Mouse (Mus musculus) layer of hippocampus, adult 2 months (tissue): ENCODE results near the gene Ifi211. TPM values are rescaled to one million over a fixed set of nuclear protein-coding genes. Genes with fewer than 3 reads are reported as not detected.
A peak's percentile ranks its signal among the peaks of the same experiment; 100 is the strongest.
"Not testable (repeated sequence)": the region's sequence is repeated elsewhere in the genome, so short reads cannot be mapped to it uniquely, and the experiment has no call there.

Experiments
- DNase-seq, 2 experiments: peaks; one replicate each; pipeline ENCODE4 v3.0.0; 2022; ENCODE audit warnings: low spot score in 2 of 2
- H3K27ac ChIP-seq: fragments of 200-600 bp; 2 replicates; pipeline ENCODE4 v1.8.1; 2022
- H3K4me3 ChIP-seq: fragments of 200-600 bp; 2 replicates; pipeline ENCODE4 v1.8.1; 2022; ENCODE audit warnings: mild to moderate bottlenecking
- CTCF ChIP-seq: fragments of 200-600 bp; conservative IDR thresholded peaks from 2 replicates; pipeline ENCODE4 v1.8.1; 2022; ENCODE audit warnings: antibody characterized with exemption, mild to moderate bottlenecking, moderate library complexity
- total RNA-seq, 2 experiments: library from RNA; stranded (reverse); gene quantifications; 2 replicates each; pipeline ENCODE4 v1.2.3; 2021

Gene Ifi211
- total RNA-seq, 2 experiments from 2014 or later, result not detected

DNA sequence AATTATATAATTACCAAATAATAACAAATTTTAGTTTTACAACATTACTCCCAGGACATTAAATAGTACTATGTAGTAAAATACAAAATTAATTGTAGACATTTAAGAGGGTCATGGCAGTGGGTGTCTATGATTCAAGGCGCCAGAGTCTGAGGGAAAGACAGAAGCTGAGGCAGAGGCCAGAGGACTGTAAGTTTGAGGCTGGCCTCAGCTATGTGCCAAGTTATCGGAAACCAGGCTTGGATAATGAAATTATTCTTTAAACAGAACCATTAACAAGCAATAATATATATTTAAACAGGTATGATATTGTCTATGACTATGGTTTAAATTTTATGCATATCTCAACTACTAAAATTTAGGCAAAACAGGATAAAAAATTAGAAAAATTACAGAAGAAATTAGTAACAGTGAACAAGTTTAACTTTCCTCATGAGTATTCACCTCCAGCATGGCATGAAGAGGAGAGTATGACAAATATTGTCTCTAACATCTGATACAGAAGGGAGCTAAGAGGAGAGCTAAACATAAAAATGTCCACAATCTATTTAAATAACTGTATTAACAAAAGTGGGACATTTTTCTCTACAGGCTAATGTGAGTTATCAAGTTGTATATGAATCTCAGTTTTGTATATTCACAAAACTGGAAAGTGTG, 910 bp downstream of the Ifi211 start:
- TF ChIP-seq CTCF, result no peak
- H3K27ac ChIP-seq, result no peak overlapping the region
- no peak for DNase-seq
- H3K4me3 ChIP-seq, result no peak overlapping the region

DNA sequence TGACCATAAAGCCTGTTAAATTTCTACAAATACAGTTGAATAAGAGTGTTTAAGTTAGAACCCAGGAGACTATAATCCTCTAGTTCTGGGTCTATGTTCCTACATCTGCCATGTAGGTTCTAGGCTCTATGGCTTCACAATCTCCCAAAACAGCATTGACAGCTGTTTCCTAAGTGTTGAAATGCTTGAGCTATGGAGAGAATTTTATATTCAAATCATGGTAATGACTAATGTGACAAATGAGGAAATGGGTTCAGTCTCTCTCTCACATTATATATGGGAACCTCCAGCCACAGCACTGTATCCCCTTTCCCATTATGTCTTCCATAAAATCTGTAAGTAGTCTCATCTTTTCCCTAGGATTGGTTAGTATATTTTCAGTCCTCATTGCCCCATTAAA, 4.5 kb downstream of the Ifi211 start:
- not testable (repeated sequence) for H3K27ac ChIP-seq, H3K4me3 ChIP-seq, DNase-seq

DNA sequence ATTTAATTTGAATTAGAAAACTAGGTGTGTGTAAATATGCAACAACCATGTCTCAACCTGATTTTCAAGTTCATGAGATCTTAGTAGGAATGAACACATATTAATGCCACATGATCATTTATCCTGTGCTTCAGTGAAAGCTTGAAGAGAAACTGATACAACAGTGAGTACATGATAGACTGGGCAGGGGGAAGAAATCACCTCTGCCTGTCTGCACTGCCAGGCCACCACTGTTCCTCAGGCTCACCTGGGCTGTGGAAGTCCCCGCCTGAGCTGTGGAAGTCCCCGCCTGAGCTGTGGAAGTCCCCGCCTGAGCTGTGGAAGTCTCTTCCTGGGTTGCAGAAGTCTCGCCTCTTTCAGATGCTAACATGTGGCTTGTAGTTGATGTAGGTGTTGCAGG, 7.0 kb downstream of the Ifi211 start:
- H3K4me3 ChIP-seq, H3K27ac ChIP-seq, DNase-seq: not testable (repeated sequence)

DNA sequence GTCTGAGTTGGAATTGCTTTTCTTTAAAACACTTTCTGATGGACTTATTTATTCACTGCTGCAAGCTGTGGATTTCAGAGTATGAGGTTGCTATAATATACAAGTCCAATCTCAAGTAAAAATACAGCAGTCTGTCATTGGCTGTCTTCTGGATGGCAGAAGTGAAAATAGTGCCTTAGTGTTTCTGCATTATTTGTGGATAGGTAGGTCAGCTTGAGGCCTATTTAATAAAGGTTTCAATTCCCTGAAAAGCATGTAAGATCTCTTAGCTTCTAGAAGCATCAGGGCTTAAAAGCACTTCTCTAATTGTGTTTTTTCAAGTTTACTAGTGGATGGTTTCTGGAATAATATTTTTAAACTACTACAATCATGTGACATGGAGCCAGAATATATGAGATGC, 23.1 kb downstream of the Ifi211 start:
- H3K4me3 ChIP-seq, DNase-seq, H3K27ac ChIP-seq: not testable (repeated sequence)

DNA sequence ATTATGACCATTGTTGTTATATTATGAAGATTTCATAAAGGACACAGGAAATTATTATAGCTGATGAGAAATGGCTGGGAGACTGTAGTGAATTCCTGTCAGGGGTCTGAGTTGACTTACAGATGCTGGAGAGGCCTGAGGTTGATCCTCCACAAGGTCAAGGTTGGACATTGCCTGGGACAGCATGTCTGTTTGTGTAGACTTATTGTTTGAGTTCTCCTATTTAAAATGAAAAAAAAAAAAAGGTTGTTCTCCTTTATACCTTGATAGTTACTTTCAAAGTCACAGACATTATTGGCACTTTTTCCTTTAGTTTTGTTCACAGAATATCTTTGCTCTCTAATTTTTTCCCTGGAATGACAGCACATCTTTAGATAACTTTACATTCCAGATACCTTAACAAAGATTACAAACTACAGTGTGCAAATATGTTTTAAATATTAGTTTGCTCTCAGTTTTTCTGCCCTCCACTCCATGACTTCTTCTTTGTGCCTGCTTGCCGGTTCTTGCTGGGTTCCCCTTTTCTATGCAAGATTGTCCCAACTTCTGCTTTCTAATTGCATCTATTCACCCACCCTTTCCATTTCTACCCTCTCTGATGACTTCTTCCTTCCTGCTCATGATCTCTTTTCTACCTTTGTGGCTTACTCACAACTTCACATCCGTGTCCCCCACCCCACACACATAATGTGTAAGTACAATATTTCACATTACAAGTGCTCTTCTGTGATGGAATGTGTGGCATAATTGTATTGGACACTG, 25.6 kb downstream of the Ifi211 start:
- not testable (repeated sequence) for H3K4me3 ChIP-seq, H3K27ac ChIP-seq, DNase-seq

DNA sequence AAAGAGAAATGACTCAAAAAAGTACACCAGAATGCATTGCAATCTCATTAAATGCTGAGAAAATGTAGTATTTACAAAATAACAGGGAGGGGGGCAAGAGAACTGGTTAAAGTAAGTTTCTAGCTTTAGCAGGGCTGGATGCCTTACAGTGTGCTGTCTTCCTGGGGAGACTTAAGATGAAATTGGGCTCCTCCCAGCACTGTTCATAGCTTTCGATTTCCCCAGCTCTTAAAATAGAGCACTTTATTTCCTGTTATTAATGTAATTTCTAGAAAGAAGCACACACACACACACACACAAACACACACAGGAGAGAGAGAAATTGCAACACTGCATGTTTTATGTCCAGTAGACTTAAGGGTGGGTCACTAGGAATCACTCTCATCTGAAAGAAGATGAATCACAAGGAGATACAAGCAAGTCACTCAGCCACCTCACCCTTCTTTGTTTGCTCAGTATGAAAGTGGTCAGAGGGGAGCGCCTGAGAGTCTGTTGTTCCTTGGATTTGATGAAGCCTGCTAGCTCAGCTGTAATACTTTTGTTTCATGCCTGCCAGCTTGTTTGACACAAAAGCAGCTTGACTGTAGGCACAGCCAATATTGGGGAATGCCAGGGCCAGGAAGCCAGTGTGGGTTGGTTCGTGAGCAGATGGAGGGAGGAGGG, 32.7 kb downstream of the Ifi211 start:
- DNase-seq, result peak; percentile 76 to 78
- H3K27ac ChIP-seq, result peak overlapping the region; percentile 28; the same call in 1 of the 2 replicates
- not testable (repeated sequence) for H3K4me3 ChIP-seq

DNA sequence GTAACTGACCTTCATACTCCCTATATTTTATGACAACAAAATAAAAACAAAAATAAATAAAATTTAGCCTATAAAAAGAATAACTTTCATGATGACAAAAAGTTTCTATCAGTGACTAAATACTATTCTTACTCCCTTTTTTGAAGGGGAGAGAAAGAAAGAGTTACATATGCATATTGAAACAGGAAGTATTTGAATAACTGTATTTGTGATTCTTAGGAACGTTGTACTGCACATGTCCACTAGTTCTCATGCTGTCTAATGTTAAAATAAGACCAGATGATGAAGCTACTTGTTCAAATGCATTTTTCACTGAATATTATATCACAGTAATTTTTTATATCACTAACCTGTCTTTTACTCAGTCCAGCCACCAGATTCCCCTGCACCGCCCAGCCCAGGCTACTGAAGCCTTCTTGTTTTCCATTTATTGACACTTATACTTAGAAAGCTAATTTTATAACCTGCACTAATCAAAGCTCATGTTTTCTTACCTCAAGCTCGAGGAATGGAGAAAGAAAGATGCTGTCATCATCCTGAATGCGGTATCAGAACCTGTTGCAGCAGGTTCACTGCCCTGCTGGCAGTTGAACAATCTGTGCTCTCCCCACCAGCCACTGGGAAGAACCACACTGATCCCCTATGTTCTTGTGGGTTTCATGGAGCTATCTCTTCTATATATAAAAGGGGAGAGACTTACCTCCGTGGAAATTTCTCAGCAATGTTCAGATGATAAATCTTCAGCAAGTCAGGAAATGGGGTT, 33.4 kb downstream of the Ifi211 start:
- H3K4me3 ChIP-seq, DNase-seq: not testable (repeated sequence)
- peak overlapping the region; percentile 51; the same call in 1 of the 2 replicates for H3K27ac ChIP-seq

DNA sequence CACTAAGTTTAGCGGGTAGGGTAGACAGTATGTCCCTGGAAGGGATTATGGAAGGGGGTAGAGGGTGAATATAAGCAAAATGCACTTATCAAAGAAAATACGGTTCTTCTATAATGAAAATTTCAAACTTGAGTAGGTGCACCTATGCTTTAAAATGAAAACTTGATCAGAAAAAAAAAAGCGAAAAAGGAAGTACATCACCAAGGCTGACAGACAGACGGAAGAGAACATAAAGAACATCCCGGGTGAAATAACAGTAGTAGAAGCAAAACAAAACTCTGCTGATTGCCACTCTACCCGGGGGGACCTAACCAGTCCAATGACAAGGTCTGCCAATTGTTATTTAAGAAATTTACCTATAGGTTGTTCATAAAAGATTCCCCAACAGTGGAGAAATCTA, 34.6 kb downstream of the Ifi211 start:
- H3K4me3 ChIP-seq, DNase-seq, H3K27ac ChIP-seq: not testable (repeated sequence)

DNA sequence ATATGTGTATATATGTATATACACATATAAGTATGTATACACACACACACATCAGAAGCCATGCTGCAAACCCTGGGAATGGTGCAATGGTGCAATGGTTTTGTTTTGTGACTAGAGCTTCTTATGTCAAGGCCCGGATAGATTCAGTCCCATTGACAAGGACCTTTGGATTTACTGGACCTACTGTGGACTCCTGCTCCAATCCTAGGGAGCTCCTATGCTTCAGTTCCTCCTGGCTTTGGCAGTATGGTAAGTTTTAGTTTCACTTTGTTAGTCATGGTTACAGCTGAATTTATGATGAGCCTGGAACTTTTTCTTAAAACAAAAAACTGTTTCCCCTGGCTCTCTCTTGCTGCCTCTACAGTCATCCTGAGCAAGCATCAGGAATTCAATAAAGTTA, 35.7 kb downstream of the Ifi211 start:
- DNase-seq, H3K4me3 ChIP-seq, H3K27ac ChIP-seq: not testable (repeated sequence)

DNA sequence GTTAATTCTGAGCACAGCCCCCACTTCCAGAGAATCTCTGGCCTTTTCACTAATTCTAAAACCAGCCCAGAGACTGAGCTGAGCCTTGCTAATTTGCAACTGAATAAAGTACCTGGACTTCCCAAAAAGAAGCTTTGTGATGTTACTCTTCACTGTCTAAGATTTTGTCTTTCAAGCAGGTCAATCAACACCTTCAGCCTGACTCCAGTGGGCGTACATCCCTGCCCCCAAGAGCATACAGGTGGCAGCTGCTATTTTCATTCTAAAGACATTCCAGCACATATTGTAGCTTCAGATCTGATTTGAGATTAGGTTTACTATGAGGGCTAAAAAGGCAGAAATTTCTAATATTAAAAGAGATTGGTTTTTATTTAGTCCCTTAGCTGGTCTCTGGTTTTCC, 44.3 kb downstream of the Ifi211 start:
- not testable (repeated sequence) for H3K4me3 ChIP-seq, H3K27ac ChIP-seq, DNase-seq

DNA sequence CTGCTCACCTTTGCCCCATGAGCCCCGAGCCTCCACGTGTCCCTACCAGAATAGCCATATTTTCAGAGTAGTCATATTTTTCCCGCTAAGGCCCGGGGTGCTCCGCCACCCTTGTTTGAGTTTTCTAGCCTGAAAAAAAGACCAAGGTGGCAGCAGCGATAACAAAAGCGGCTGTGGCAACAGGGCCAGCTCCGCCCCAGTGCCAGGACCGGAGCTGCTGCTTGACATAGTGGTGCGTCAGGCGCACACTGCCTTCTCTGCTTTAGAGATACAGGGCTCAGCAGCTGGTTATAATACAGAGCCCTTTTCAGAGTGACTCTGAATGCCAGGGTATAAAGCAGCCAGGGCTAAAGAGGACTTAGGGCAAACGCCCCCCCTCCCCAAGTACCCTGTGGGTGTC, 46.3 kb downstream of the Ifi211 start:
- H3K4me3 ChIP-seq, result no peak overlapping the region
- no peak for TF ChIP-seq CTCF
- no peak overlapping the region for H3K27ac ChIP-seq
- DNase-seq, result no peak

DNA sequence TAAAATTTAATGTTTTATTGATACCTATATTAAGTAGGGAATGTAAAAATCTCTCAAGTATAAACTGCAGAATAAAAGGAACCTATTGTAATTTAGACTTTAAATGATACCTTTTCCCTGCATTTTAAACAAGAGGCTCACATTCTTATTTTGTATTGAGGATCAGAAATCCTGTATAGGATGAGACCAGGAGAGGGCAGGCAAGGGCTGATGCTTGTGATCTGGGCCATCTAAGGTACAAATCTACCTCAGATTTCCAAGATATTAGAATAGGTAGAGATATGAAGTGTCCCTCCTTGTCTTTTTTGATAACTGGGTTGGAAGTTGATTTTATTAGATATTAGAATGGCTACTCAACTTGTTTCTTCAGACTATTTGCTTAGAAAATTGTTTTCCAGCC, 59.1 kb downstream of the Ifi211 start:
- H3K27ac ChIP-seq, H3K4me3 ChIP-seq: not testable (repeated sequence)
- DNase-seq, result peak; percentile 10 to 37
- TF ChIP-seq CTCF, result peak; percentile 78

DNA sequence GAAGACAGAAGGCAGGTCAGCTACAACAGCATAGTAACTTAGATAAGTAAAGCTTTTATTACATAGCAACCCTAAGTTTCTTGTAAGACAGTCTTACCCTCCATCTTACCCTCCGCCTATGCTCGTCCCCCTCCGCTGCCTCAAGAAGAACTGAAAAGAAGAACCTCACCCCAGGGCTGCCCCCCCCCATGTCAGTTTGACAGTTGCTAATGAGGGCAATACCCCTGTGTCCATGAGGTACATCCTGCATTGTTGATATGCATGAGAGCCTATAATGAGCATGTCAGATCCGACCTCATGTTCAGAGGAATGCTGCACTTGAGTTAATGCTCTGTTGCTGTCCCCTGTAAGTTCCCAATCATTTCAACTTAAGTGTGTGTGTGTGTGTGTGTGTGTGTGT, 60.0 kb downstream of the Ifi211 start:
- not testable (repeated sequence) for H3K27ac ChIP-seq, DNase-seq, H3K4me3 ChIP-seq

Other genes starting within 250 kb of the Ifi211 start
- not detected for gene Ifi208, start 239.4 kb downstream of the Ifi211 start, total RNA-seq
- gene Ifi207, start 171.3 kb downstream of the Ifi211 start, total RNA-seq, result under 1 TPM; 0.12 to 0.20 TPM
- under 1 TPM; 0.26 to 0.27 TPM for gene Ifi204, start 146.1 kb downstream of the Ifi211 start, total RNA-seq
- 10 to 100 TPM; 10.4 to 12.3 TPM for gene Mndal, start 29.4 kb upstream of the Ifi211 start, total RNA-seq
- 1 to 10 TPM; 4.5 to 5.6 TPM for gene Ifi203, start 29.6 kb upstream of the Ifi211 start, total RNA-seq
- gene Ifi202b, start 69.7 kb upstream of the Ifi211 start, total RNA-seq, result not detected
- under 1 TPM in 1 of 2 experiments, not detected in 1; 0.29 TPM for gene Ifi205, start 118.8 kb upstream of the Ifi211 start, total RNA-seq
- not detected for gene Olfr433, start 127.7 kb upstream of the Ifi211 start, total RNA-seq
- gene Olfr432, start 136.2 kb upstream of the Ifi211 start, total RNA-seq, result not detected
- not detected for gene Olfr430, start 153.6 kb upstream of the Ifi211 start, total RNA-seq
- not detected for gene Olfr429, start 171.3 kb upstream of the Ifi211 start, total RNA-seq
- gene Olfr427, start 183.8 kb upstream of the Ifi211 start, total RNA-seq, result not detected
- gene Olfr231, start 208.1 kb upstream of the Ifi211 start, total RNA-seq, result not detected
- not detected for gene Olfr424, start 218.5 kb upstream of the Ifi211 start, total RNA-seq
- gene Olfr420, start 242.6 kb upstream of the Ifi211 start, total RNA-seq, result not detected